Mouse (Mus musculus) left cerebral cortex, postnatal 10 days (tissue): ENCODE measurements around the gene Pard3. TPM values are rescaled to one million over a fixed set of nuclear protein-coding genes. Genes with fewer than 3 reads are reported as not detected.

Experiments used
- DNase-seq, 2 experiments: peaks; one replicate each; pipeline ENCODE4 v3.0.0; 2021 to 2022; ENCODE audit warnings: low spot score in 2 of 2, mixed read lengths in 1 of 2; ENCODE audit errors: extremely low spot score in 1 of 2
- intact Hi-C: fragments of 180-260 bp; cut with DNase I; formaldehyde crosslinking; loops from one replicate; pipeline ENCODE4 v1.15.1; 2025
- total RNA-seq, 2 experiments: library from RNA; stranded (reverse); gene quantifications; 2 replicates each; pipeline ENCODE4 v1.2.3; 2021

Pard3 gene
- total RNA-seq = 10 to 100 TPM; 11.6 to 15.1 TPM

- DNase-seq = peak; percentile 20 to 87
- intact Hi-C loops = loop anchor here (5.0 kb wide), 1 partner anchor 74 kb away; no protein-coding TSS in a partner anchor
Measured at GRCm38 (mm10) chr8:127063551-127064360, at the start of gene Pard3. Gene Pard3 (plus strand): TSS chr8:127063893.

- intact Hi-C loops = no loop called here
- no peak for DNase-seq
Measured at GRCm38 (mm10) chr8:127021830-127022229, 41.9 kb upstream of the Pard3 start.

- DNase-seq = no peak
- intact Hi-C loops = no loop called here
Measured at GRCm38 (mm10) chr8:127025256-127025717, 38.4 kb upstream of the Pard3 start.

- intact Hi-C loops = no loop called here
- no peak for DNase-seq
Measured at GRCm38 (mm10) chr8:127025775-127026174, 37.9 kb upstream of the Pard3 start.

- no peak for DNase-seq
- intact Hi-C loops = no loop called here
Measured at GRCm38 (mm10) chr8:127031476-127031875, 32.2 kb upstream of the Pard3 start.

GRCm38 (mm10) chr8:127038928-127039327 is 24.8 kb upstream of the Pard3 start:
- intact Hi-C loops = no loop called here
- DNase-seq = peak in 1 of 2 experiments; percentile 13

GRCm38 (mm10) chr8:127049996-127050395 is 13.7 kb upstream of the Pard3 start:
- intact Hi-C loops = no loop called here
- DNase-seq = no peak

GRCm38 (mm10) chr8:127052132-127052531 is 11.6 kb upstream of the Pard3 start:
- intact Hi-C loops = no loop called here
- no peak for DNase-seq

GRCm38 (mm10) chr8:127055081-127055480 is 8.6 kb upstream of the Pard3 start:
- intact Hi-C loops = no loop called here
- no peak for DNase-seq

- DNase-seq = no peak
- intact Hi-C loops = no loop called here
Measured at GRCm38 (mm10) chr8:127058759-127059158, 4.9 kb upstream of the Pard3 start.

- DNase-seq = no peak
- intact Hi-C loops = loop anchor here (5.0 kb wide), 1 partner anchor 77 kb away; no protein-coding TSS in a partner anchor
Measured at GRCm38 (mm10) chr8:127059826-127060225, 3.9 kb upstream of the Pard3 start.

GRCm38 (mm10) chr8:127064361-127065112 is 844 bp downstream of the Pard3 start:
- intact Hi-C loops = loop anchor here (5.0 kb wide), 1 partner anchor 73 kb away; no protein-coding TSS in a partner anchor
- DNase-seq = peak in 1 of 2 experiments; percentile 74

GRCm38 (mm10) chr8:127065113-127065473 is 1.4 kb downstream of the Pard3 start:
- no peak for DNase-seq
- intact Hi-C loops = no loop called here

GRCm38 (mm10) chr8:127065791-127066190 is 2.1 kb downstream of the Pard3 start:
- intact Hi-C loops = no loop called here
- DNase-seq = no peak

- no peak for DNase-seq
- intact Hi-C loops = no loop called here
Measured at GRCm38 (mm10) chr8:127066501-127066900, 2.8 kb downstream of the Pard3 start.

GRCm38 (mm10) chr8:127068719-127069118 is 5.0 kb downstream of the Pard3 start:
- intact Hi-C loops = no loop called here
- no peak for DNase-seq

- intact Hi-C loops = no loop called here
- DNase-seq = peak; percentile 23 to 39
Measured at GRCm38 (mm10) chr8:127070225-127070624, 6.5 kb downstream of the Pard3 start.

GRCm38 (mm10) chr8:127073052-127073618 is 9.4 kb downstream of the Pard3 start:
- DNase-seq = no peak
- intact Hi-C loops = no loop called here

- intact Hi-C loops = no loop called here
- no peak for DNase-seq
Measured at GRCm38 (mm10) chr8:127076511-127076910, 12.8 kb downstream of the Pard3 start.
